Mouse (Mus musculus) natural killer cell, adult 2 months (primary cell): ENCODE measurements around the gene Ets1.

Experiments used
- DNase-seq, 2 experiments: peaks; one replicate each; pipeline ENCODE4 v3.0.0; 2022; ENCODE audit warnings: low spot score in 2 of 2

The Ets1 gene

GRCm38 (mm10) chr9:32730001-32730655, 94.1 kb downstream of the Ets1 start:
- DNase-seq, result no peak

- DNase-seq, result no peak
Observed at GRCm38 (mm10) chr9:32730656-32731590, 94.9 kb downstream of the Ets1 start.

- no peak for DNase-seq
Observed at GRCm38 (mm10) chr9:32731787-32732186, 95.8 kb downstream of the Ets1 start.

- DNase-seq, result peak in 1 of 2 experiments; percentile 47
Observed at GRCm38 (mm10) chr9:32735071-32735470, 99.0 kb downstream of the Ets1 start.

GRCm38 (mm10) chr9:32736051-32736450, 100.0 kb downstream of the Ets1 start:
- no peak for DNase-seq

GRCm38 (mm10) chr9:32739988-32740387, 104.0 kb downstream of the Ets1 start:
- no peak for DNase-seq

- peak in 1 of 2 experiments; percentile 48 for DNase-seq
Observed at GRCm38 (mm10) chr9:32740751-32741387, 104.8 kb downstream of the Ets1 start.

GRCm38 (mm10) chr9:32741681-32742080, 105.7 kb downstream of the Ets1 start:
- DNase-seq, result no peak

GRCm38 (mm10) chr9:32743157-32743556, 107.1 kb downstream of the Ets1 start:
- no peak for DNase-seq

GRCm38 (mm10) chr9:32743642-32744161, 107.7 kb downstream of the Ets1 start:
- peak in 1 of 2 experiments; percentile 41 for DNase-seq

GRCm38 (mm10) chr9:32744288-32744687, 108.3 kb downstream of the Ets1 start:
- no peak for DNase-seq

GRCm38 (mm10) chr9:32745079-32745763, 109.2 kb downstream of the Ets1 start:
- DNase-seq, result peak in 1 of 2 experiments; percentile 36

- no peak for DNase-seq
Observed at GRCm38 (mm10) chr9:32745998-32746397, 110.0 kb downstream of the Ets1 start.

GRCm38 (mm10) chr9:32746615-32747014, 110.6 kb downstream of the Ets1 start:
- no peak for DNase-seq

GRCm38 (mm10) chr9:32747624-32748023, 111.6 kb downstream of the Ets1 start:
- DNase-seq, result peak in 1 of 2 experiments; percentile 78

- DNase-seq, result no peak
Observed at GRCm38 (mm10) chr9:32748552-32748951, 112.5 kb downstream of the Ets1 start.

GRCm38 (mm10) chr9:32749721-32750480, 113.9 kb downstream of the Ets1 start:
- peak in 1 of 2 experiments; percentile 55 for DNase-seq

- DNase-seq, result no peak
Observed at GRCm38 (mm10) chr9:32752602-32753001, 116.6 kb downstream of the Ets1 start.

- DNase-seq, result no peak
Observed at GRCm38 (mm10) chr9:32754311-32754710, 118.3 kb downstream of the Ets1 start.

GRCm38 (mm10) chr9:32756002-32756401, 120.0 kb downstream of the Ets1 start:
- DNase-seq, result no peak
